Mouse (Mus musculus) liver, embryonic 11.5 days (tissue): ENCODE data around the gene Ly6g6c. TPM values are rescaled to one million over a fixed set of nuclear protein-coding genes. Genes with fewer than 3 reads are reported as not detected.

ENCODE experiments used
- ATAC-seq: fragments of 200-750 bp; cut with Nextera tagmentation; replicated peaks from 2 replicates; pipeline ENCODE4 v1.8.0; 2017; ENCODE audit warnings: moderate number of reproducible peaks, mild to moderate bottlenecking, moderate TSS enrichment, moderate library complexity; ENCODE audit not compliant: low FRiP score
- DNase-seq: peaks from one replicate; pipeline ENCODE4 v3.0.0-alpha.2; 2017; ENCODE audit warnings: low spot score
- H3K27ac ChIP-seq: fragments of 300-500 bp; sonication (generic); 2 replicates; pipeline ENCODE4 v1.5.1; 2014; ENCODE audit warnings: mild to moderate bottlenecking, low read depth, low read length, control low read depth
- H3K27me3 ChIP-seq: fragments of 300-500 bp; sonication (generic); replicated peaks from 2 replicates; pipeline ENCODE4 v1.6.1; 2014; ENCODE audit warnings: low read length, mixed read lengths; ENCODE audit not compliant: control insufficient read depth, insufficient read depth
- H3K36me3 ChIP-seq: fragments of 300-500 bp; sonication (generic); 2 replicates; pipeline ENCODE4 v1.6.1; 2014; ENCODE audit warnings: mild to moderate bottlenecking, low read length, moderate library complexity, mixed read lengths; ENCODE audit not compliant: control insufficient read depth, insufficient read depth
- H3K4me1 ChIP-seq: fragments of 300-500 bp; sonication (generic); replicated peaks from 2 replicates; pipeline ENCODE4 v1.6.1; 2014; ENCODE audit warnings: low read length, mixed read lengths; ENCODE audit not compliant: control insufficient read depth, insufficient read depth
- H3K4me2 ChIP-seq: fragments of 300-500 bp; sonication (generic); 2 replicates; pipeline ENCODE4 v1.6.1; 2014; ENCODE audit warnings: mild to moderate bottlenecking, control low read depth, moderate library complexity
- H3K4me3 ChIP-seq: fragments of 300-500 bp; sonication (generic); 2 replicates; pipeline ENCODE4 v1.5.1; 2014; ENCODE audit warnings: low read depth, low read length, control low read depth
- H3K9ac ChIP-seq: fragments of 300-500 bp; sonication (generic); 2 replicates; pipeline ENCODE4 v1.6.1; 2014; ENCODE audit warnings: low read depth, low read length, control low read depth
- H3K9me3 ChIP-seq: fragments of 300-500 bp; sonication (generic); 2 replicates; pipeline ENCODE4 v1.6.1; 2016; ENCODE audit warnings: low read length, inconsistent platforms, mixed read lengths; ENCODE audit not compliant: control insufficient read depth
- WGBS: fragments of 180-500 bp; shearing (Covaris S2); extraction: QIAGEN DNeasy Blood & Tissue Kit; methylation state at CpG from one replicate; pipeline ENCODE4 v1.1.7; 2014; 5-methylcytosine and 5-hydroxymethylcytosine counted together
- polyA plus RNA-seq: library from polyadenylated mRNA; unstranded; fragments of >200 nt; fragmentation: Nextera tagmentation; extraction: Ambion mirVana; gene quantifications from 2 replicates; pipeline ENCODE4 v1.2.1, GENCODE M21; 2014

Gene Ly6g6c
- polyA plus RNA-seq, 1 experiment from 2014 or later: 1.8 TPM

- H3K36me3 ChIP-seq: no peaks in the 10 kb centered on the region
These were observed 21.4 kb upstream of the Ly6g6c start for GRCm38 (mm10) chr17:35043794-35044193.

GRCm38 (mm10) chr17:35044904-35045806 lies 20.0 kb upstream of the Ly6g6c start:
- 41% methylated on average over 7 of the region's 7 CpGs for WGBS

More at GRCm38 (mm10) chr17:35043794-35044193, 21.4 kb upstream of the Ly6g6c start:
- Histone ChIP-seq H3K27me3 (no peaks in the 10 kb centered on the region), H3K4me2 (peak overlapping the region; percentile 11; the same call in 1 of the 2 replicates), H3K4me3 (no peak overlapping the region), H3K4me1 (peaks cover 51% of the 10 kb centered on the region), H3K9me3 (no peaks in the 10 kb centered on the region), H3K27ac (peak overlapping the region; percentile 58; the same call in 1 of the 2 replicates), H3K9ac (no peak overlapping the region)
- ATAC-seq: no peak
- 83% methylated on average over 4 of the region's 4 CpGs for WGBS
- DNase-seq: no peak

GRCm38 (mm10) chr17:35045807-35046680 lies 19.1 kb upstream of the Ly6g6c start:
- H3K4me3 ChIP-seq: peak overlapping the region; percentile 72
- no peak for DNase-seq
- peak overlapping the region; percentile 93 for H3K9ac ChIP-seq
- no peak for ATAC-seq
- H3K9me3 ChIP-seq: no peaks in the 10 kb centered on the region
- H3K4me1 ChIP-seq: peaks cover 58% of the 10 kb centered on the region
- no peaks in the 10 kb centered on the region for H3K27me3 ChIP-seq
- 3% methylated on average over 48 of the region's 48 CpGs for WGBS
- peak overlapping the region; percentile 96 for H3K27ac ChIP-seq
- peak overlapping the region; percentile 99 for H3K4me2 ChIP-seq
- no peaks in the 10 kb centered on the region for H3K36me3 ChIP-seq

More at GRCm38 (mm10) chr17:35044904-35045806, 20.0 kb upstream of the Ly6g6c start:
- peaks cover 58% of the 10 kb centered on the region for H3K4me1 ChIP-seq
- no peaks in the 10 kb centered on the region for H3K9me3 ChIP-seq
- H3K4me2 ChIP-seq: peak overlapping the region; percentile 99
- H3K36me3 ChIP-seq: no peaks in the 10 kb centered on the region
- peak overlapping the region; percentile 96 for H3K27ac ChIP-seq
- no peak for DNase-seq
- peak overlapping the region; percentile 72 for H3K4me3 ChIP-seq
- no peaks in the 10 kb centered on the region for H3K27me3 ChIP-seq
- peak overlapping the region; percentile 93 for H3K9ac ChIP-seq
- ATAC-seq: peak; percentile 38

GRCm38 (mm10) chr17:35046681-35047455 lies 18.3 kb upstream of the Ly6g6c start, which contains the start of gene Msh5:
TSS of gene Msh5 (minus strand) at chr17:35046745.
- H3K36me3 ChIP-seq: no peaks in the 10 kb centered on the region
- no peaks in the 10 kb centered on the region for H3K27me3 ChIP-seq
- no peaks in the 10 kb centered on the region for H3K9me3 ChIP-seq
- DNase-seq (peak; percentile 99), ATAC-seq (peak; percentile 89)
- H3K4me1 ChIP-seq: peaks cover 58% of the 10 kb centered on the region
- 3% methylated on average over 33 of the region's 33 CpGs for WGBS
- H3K4me2 ChIP-seq: peak within 1 kb of the TSS; percentile 99
- H3K9ac ChIP-seq: peak within 1 kb of the TSS; percentile 93
- peak within 1 kb of the TSS; percentile 96 for H3K27ac ChIP-seq
- peak within 1 kb of the TSS; percentile 72 for H3K4me3 ChIP-seq

GRCm38 (mm10) chr17:35047688-35048087 lies 17.5 kb upstream of the Ly6g6c start:
- H3K9me3 ChIP-seq: no peaks in the 10 kb centered on the region
- WGBS: 16% methylated on average over 1 of the region's 1 CpGs
- ATAC-seq: no peak

GRCm38 (mm10) chr17:35048149-35048931 lies 16.8 kb upstream of the Ly6g6c start:
- ATAC-seq: no peak
- Histone ChIP-seq H3K9ac (peak overlapping the region; percentile 86), H3K36me3 (peaks cover 9% of the 10 kb centered on the region), H3K4me2 (peak overlapping the region; percentile 99), H3K4me1 (peaks cover 68% of the 10 kb centered on the region), H3K9me3 (no peaks in the 10 kb centered on the region), H3K4me3 (peak overlapping the region; percentile 36), H3K27ac (peak overlapping the region; percentile 87), H3K27me3 (no peaks in the 10 kb centered on the region)
- DNase-seq: peak; percentile 71
- WGBS: 12% methylated on average over 11 of the region's 11 CpGs

More at GRCm38 (mm10) chr17:35047688-35048087, 17.5 kb upstream of the Ly6g6c start:
- H3K4me3 ChIP-seq: peak overlapping the region; percentile 36
- H3K27ac ChIP-seq: peak overlapping the region; percentile 87
- DNase-seq: no peak
- H3K4me2 ChIP-seq: peak overlapping the region; percentile 99
- H3K4me1 ChIP-seq: peaks cover 65% of the 10 kb centered on the region
- peak overlapping the region; percentile 64 for H3K9ac ChIP-seq
- H3K36me3 ChIP-seq: peaks cover 3% of the 10 kb centered on the region
- no peaks in the 10 kb centered on the region for H3K27me3 ChIP-seq

GRCm38 (mm10) chr17:35048932-35049440 lies 16.2 kb upstream of the Ly6g6c start:
- H3K9ac ChIP-seq: peak overlapping the region; percentile 86
- DNase-seq (no peak), ATAC-seq (no peak)
- H3K9me3 ChIP-seq: no peaks in the 10 kb centered on the region
- peak overlapping the region; percentile 99 for H3K4me2 ChIP-seq
- peaks cover 61% of the 10 kb centered on the region for H3K4me1 ChIP-seq
- no peaks in the 10 kb centered on the region for H3K27me3 ChIP-seq
- peaks cover 14% of the 10 kb centered on the region for H3K36me3 ChIP-seq
- H3K27ac ChIP-seq: peak overlapping the region; percentile 87
- 44% methylated on average over 5 of the region's 5 CpGs for WGBS
- H3K4me3 ChIP-seq: peak overlapping the region; percentile 81; the same call in 1 of the 2 replicates
